Mouse (Mus musculus) liver, embryonic 16.5 days (tissue): Measurements from ENCODE around the gene Ptpn6. TPM values are rescaled to one million over a fixed set of nuclear protein-coding genes. Genes with fewer than 3 reads are reported as not detected.

Source experiments
- ATAC-seq: fragments of 200-750 bp; cut with Nextera tagmentation; 2 replicates; pipeline ENCODE4 v1.8.0; 2017; ENCODE audit warnings: low read depth, mild to moderate bottlenecking, moderate number of reproducible peaks, moderate library complexity
- H3K27ac ChIP-seq: fragments of 300-500 bp; sonication (generic); 2 replicates; pipeline ENCODE4 v1.5.1; 2014; ENCODE audit warnings: mild to moderate bottlenecking, low read length
- H3K27me3 ChIP-seq: fragments of 300-500 bp; sonication (generic); 2 replicates; pipeline ENCODE4 v1.6.1; 2014; ENCODE audit warnings: low read depth, low read length, mixed read lengths; ENCODE audit not compliant: control insufficient read depth, insufficient read depth
- H3K36me3 ChIP-seq: fragments of 300-500 bp; sonication (generic); 2 replicates; pipeline ENCODE4 v1.6.1; 2014; ENCODE audit warnings: mild to moderate bottlenecking; ENCODE audit not compliant: control insufficient read depth, insufficient read depth
- H3K4me1 ChIP-seq: fragments of 300-500 bp; sonication (generic); 2 replicates; pipeline ENCODE4 v1.6.1; 2014; ENCODE audit warnings: low read depth, low read length, mixed read lengths; ENCODE audit not compliant: control insufficient read depth
- H3K4me2 ChIP-seq: fragments of 300-500 bp; sonication (generic); 2 replicates; pipeline ENCODE4 v1.6.1; 2014; ENCODE audit warnings: low read depth, low read length, mixed read lengths
- H3K4me3 ChIP-seq: fragments of 300-500 bp; sonication (generic); 2 replicates; pipeline ENCODE4 v1.5.1; 2014; ENCODE audit warnings: low read depth, mild to moderate bottlenecking, low read length
- H3K9ac ChIP-seq: fragments of 300-500 bp; sonication (generic); 2 replicates; pipeline ENCODE4 v1.6.1; 2014; ENCODE audit warnings: low read depth, low read length
- H3K9me3 ChIP-seq: fragments of 300-500 bp; sonication (generic); replicated peaks from 2 replicates; pipeline ENCODE4 v1.6.1; 2016; ENCODE audit warnings: low read length; ENCODE audit not compliant: control insufficient read depth
- WGBS: fragments of 180-500 bp; shearing (Covaris S2); extraction: QIAGEN DNeasy Blood & Tissue Kit; methylation state at CpG from one replicate; pipeline ENCODE4 v1.1.7; 2014; ENCODE audit not compliant: insufficient replicate concordance; 5-methylcytosine and 5-hydroxymethylcytosine counted together
- polyA plus RNA-seq: library from polyadenylated mRNA; unstranded; fragments of >200 nt; fragmentation: Nextera tagmentation; extraction: Ambion mirVana; gene quantifications from 2 replicates; pipeline ENCODE4 v1.2.1, GENCODE M21; 2015

The Ptpn6 gene
- polyA plus RNA-seq, 1 experiment from 2014 or later, result 38.3 TPM

- Histone ChIP-seq H3K36me3 (no peaks in the 10 kb centered on the region), H3K4me1 (peaks cover 16% of the 10 kb centered on the region), H3K4me3 (no peak overlapping the region; the same call in 1 of the 2 replicates), H3K27ac (no peak overlapping the region), H3K4me2 (peak overlapping the region; percentile 100; the same call in 1 of the 2 replicates), H3K9me3 (no peaks in the 10 kb centered on the region), H3K27me3 (no peaks in the 10 kb centered on the region), H3K9ac (no peak overlapping the region; the same call in 1 of the 2 replicates)
- no peak for ATAC-seq
- WGBS, result 84% methylated on average over 7 of the region's 7 CpGs
These were observed 8.4 kb upstream of the Ptpn6 start for GRCm38 (mm10) chr6:124746654-124747632.

- H3K27me3 ChIP-seq, result no peaks in the 10 kb centered on the region
- WGBS, result 24% methylated on average over 8 of the region's 8 CpGs
- H3K9ac ChIP-seq, result peak overlapping the region; percentile 96
- H3K9me3 ChIP-seq, result no peaks in the 10 kb centered on the region
- peak overlapping the region; percentile 74 for H3K4me3 ChIP-seq
- H3K4me1 ChIP-seq, result peaks cover 21% of the 10 kb centered on the region
- peak overlapping the region; percentile 85 for H3K27ac ChIP-seq
- peak overlapping the region; percentile 100 for H3K4me2 ChIP-seq
- H3K36me3 ChIP-seq, result no peaks in the 10 kb centered on the region
- no peak for ATAC-seq
These were observed 7.7 kb upstream of the Ptpn6 start for GRCm38 (mm10) chr6:124746296-124746605.

- H3K9me3 ChIP-seq, result no peaks in the 10 kb centered on the region
- H3K4me1 ChIP-seq, result peaks cover 21% of the 10 kb centered on the region
- peak overlapping the region; percentile 85 for H3K27ac ChIP-seq
- peak overlapping the region; percentile 100 for H3K4me2 ChIP-seq
- no peaks in the 10 kb centered on the region for H3K27me3 ChIP-seq
- peak overlapping the region; percentile 96 for H3K9ac ChIP-seq
- H3K4me3 ChIP-seq, result peak overlapping the region; percentile 74
- no peaks in the 10 kb centered on the region for H3K36me3 ChIP-seq
- ATAC-seq, result peak; percentile 83
- WGBS, result under 1% methylated on average over 84 of the region's 85 CpGs
These were observed 7.2 kb upstream of the Ptpn6 start for GRCm38 (mm10) chr6:124745490-124746295.

- Histone ChIP-seq H3K9ac (peak overlapping the region; percentile 35; the same call in 1 of the 2 replicates), H3K4me2 (peak overlapping the region; percentile 100), H3K27me3 (no peaks in the 10 kb centered on the region), H3K36me3 (no peaks in the 10 kb centered on the region), H3K4me1 (peaks cover 29% of the 10 kb centered on the region), H3K9me3 (no peaks in the 10 kb centered on the region), H3K4me3 (peak overlapping the region; percentile 74), H3K27ac (0 out of 2 replicates have a peak overlapping the region, but pooled peaks have one; percentile 10)
- ATAC-seq, result no peak
- 75% methylated on average over 26 of the region's 26 CpGs for WGBS
These were observed 6.3 kb upstream of the Ptpn6 start for GRCm38 (mm10) chr6:124744755-124745321.

GRCm38 (mm10) chr6:124743647-124744046 is 5.1 kb upstream of the Ptpn6 start:
- no peaks in the 10 kb centered on the region for H3K9me3 ChIP-seq
- H3K9ac ChIP-seq, result no peak overlapping the region
- peaks cover 41% of the 10 kb centered on the region for H3K4me1 ChIP-seq
- no peak overlapping the region for H3K4me2 ChIP-seq
- no peak for ATAC-seq
- H3K36me3 ChIP-seq, result no peaks in the 10 kb centered on the region
- H3K27ac ChIP-seq, result no peak overlapping the region
- WGBS, result 80% methylated on average over 8 of the region's 8 CpGs
- no peaks in the 10 kb centered on the region for H3K27me3 ChIP-seq
- H3K4me3 ChIP-seq, result no peak overlapping the region

GRCm38 (mm10) chr6:124742839-124743514 is 4.5 kb upstream of the Ptpn6 start:
- Histone ChIP-seq H3K36me3 (no peaks in the 10 kb centered on the region), H3K27me3 (no peaks in the 10 kb centered on the region), H3K27ac (no peak overlapping the region), H3K9ac (no peak overlapping the region), H3K4me2 (no peak overlapping the region), H3K4me1 (peaks cover 45% of the 10 kb centered on the region), H3K4me3 (no peak overlapping the region), H3K9me3 (no peaks in the 10 kb centered on the region)
- no peak for ATAC-seq
- WGBS, result 80% methylated on average over 15 of the region's 15 CpGs

- Histone ChIP-seq H3K27me3 (no peaks in the 10 kb centered on the region), H3K9ac (peak overlapping the region; percentile 75), H3K27ac (peak overlapping the region; percentile 96), H3K9me3 (no peaks in the 10 kb centered on the region), H3K4me1 (peaks cover 45% of the 10 kb centered on the region), H3K4me3 (peak overlapping the region; percentile 70), H3K36me3 (no peaks in the 10 kb centered on the region), H3K4me2 (peak overlapping the region; percentile 95)
- WGBS, result 82% methylated on average over 3 of the region's 3 CpGs
- ATAC-seq, result no peak
These were observed 3.3 kb upstream of the Ptpn6 start for GRCm38 (mm10) chr6:124741842-124742241.
